Mouse (Mus musculus) erythroblast, adult 5-6 weeks (primary cell): ENCODE data around the gene Qsox1. TPM values are rescaled to one million over a fixed set of nuclear protein-coding genes. Genes with fewer than 3 reads are reported as not detected.
A peak's percentile ranks its signal among the peaks of the same experiment; 100 is the strongest.

Experiments
- ATAC-seq: replicated peaks from 2 replicates; pipeline ENCODE4 v1.8.0; 2016; ENCODE audit warnings: moderate number of reproducible peaks, mild to moderate bottlenecking, moderate TSS enrichment, inconsistent platforms; ENCODE audit not compliant: poor library complexity, low FRiP score, severe bottlenecking
- total RNA-seq, 2 experiments: library from RNA; stranded (forward) in 1 of 2; stranded (reverse) in 1 of 2; fragments of 150-400 nt in 1 of 2; fragments of 200-764, 138-1000 nt in 1 of 2; gene quantifications; 2 replicates each; pipeline versions ENCODE4 v1.2.3 to v1.2.4; 2015 to 2017; ENCODE audit warnings: low replicate concordance in 2 of 2

Qsox1 gene
- total RNA-seq (2015; ENCODE audit: low replicate concordance) = 1.5 and 4.2 TPM in 2 replicates
- total RNA-seq (2017; ENCODE audit: low replicate concordance) = 4.6 and 8.2 TPM in 2 replicates

DNA sequence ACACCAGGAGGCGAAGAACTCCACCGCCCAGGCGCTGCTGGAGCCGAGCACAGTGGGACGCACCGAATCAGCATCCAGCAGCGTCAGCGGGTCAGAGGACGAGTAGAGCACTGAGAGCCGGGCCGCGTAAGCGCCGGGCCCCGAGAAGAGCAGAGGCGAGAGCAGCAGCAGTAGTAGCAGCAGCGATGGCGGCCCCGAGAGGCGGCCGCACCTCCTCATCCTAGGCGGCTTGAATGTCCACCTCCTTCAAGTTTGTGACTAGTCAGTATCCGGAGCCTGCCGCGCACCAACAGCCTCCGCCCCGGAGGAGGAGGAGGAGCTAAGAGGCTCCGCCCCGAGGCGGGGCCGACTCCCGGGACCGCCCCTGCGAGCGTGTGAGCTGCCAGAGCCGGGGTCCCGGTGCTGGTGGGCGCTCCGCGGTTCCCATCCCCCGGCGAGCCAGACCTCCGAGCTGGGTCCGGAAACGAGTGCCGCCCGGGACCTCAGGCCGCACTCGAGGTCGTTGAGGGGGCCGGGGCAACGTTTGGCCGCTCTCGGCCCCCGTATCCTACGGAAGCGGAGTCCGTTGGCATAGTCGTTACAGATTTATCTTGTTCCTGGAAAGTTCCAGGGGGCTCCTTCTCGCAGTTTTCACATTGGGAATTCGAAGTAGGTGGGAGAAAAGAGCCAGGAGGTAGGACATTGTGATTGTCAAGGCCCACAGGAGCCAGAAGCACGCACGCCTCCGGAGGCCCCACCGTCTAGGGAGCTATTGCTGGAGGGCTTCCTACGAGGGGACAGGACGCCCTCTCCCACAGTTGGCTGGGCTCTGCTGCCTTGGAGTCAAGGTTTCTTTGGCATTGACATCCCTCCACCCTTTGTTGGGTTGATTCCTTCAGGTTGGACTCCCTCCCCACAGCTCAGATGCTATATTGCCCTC, at the start of gene Qsox1:
Gene Qsox1 (minus strand): TSS at position 309 of the 919 bp plus-strand sequence.
- ATAC-seq = peak; percentile 95

DNA sequence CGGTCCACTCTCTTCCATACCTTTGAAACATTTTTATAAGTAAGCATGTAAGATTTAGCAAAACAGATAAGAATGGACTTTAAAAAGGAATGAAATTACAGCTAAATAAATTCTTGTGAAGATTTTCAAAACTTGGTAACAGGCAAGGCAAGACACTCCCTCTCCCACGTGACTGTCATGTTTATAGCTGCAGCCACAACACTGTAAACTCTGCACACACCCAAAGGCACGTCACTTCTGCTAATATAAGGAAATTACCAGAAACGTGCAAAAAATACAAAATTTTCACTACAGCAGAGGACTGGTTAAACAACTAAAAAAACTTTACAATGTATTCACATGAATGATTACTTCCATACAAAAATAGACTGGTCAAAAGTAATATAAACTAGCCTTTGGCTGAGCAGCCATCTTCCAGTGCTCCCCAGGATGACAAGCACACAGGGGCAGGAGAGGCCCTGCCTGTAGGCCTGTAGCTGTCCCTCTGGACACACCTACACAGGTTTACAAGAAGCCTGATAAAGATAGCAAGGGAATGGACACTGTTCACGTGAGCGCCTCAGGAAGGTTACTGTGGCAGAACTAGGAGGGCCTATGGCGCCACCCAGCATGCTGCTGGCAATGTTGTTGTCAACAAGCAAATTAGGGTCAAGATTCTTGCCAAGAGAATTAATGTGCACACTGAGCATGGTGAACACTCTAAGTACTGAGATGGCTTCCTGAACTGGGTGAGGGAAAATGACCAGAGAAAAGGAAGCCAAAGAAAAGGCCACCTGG, 42.4 kb upstream of the Qsox1 start:
- no peak for ATAC-seq

DNA sequence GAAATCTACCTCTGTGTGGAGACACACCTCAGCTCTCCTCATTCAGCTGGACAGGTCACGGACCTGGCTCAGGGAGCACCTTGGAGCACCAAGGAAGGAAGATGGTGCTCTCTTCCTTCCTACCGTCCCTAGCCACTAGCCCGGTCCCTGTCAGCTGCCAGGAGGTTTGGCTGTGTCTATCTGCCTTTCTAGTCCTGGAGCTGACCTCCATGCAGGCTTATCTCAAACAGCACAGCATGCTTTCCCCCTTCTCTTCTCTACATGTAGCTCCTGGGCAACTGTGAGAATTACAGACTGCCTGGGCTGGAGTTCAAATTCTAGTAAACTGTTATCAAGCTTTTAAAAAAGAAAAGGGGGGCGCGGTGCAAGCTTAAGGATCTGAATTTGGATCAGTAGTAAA, 40.3 kb upstream of the Qsox1 start:
- 0 out of 2 replicates have a peak, but pooled peaks have one; percentile 57 for ATAC-seq

DNA sequence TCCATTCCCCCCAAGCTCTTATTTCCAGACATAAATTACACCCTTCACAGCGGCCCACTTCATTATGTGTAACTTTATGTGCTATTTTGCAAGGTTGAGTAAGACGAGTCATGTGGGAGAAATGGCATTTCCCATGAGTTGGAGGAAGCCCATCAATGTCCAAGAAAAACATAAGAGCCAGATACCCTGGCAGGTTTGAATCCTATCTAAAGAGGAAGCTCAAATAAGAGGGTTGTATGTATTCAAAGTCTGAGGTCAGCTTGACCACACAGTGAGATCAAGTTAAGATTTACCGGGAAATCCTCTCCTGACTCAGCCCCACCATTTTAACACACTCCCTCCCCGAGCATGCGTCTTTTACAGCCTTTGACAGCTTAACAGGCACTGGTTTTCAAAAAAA, 31.5 kb upstream of the Qsox1 start:
- no peak for ATAC-seq

DNA sequence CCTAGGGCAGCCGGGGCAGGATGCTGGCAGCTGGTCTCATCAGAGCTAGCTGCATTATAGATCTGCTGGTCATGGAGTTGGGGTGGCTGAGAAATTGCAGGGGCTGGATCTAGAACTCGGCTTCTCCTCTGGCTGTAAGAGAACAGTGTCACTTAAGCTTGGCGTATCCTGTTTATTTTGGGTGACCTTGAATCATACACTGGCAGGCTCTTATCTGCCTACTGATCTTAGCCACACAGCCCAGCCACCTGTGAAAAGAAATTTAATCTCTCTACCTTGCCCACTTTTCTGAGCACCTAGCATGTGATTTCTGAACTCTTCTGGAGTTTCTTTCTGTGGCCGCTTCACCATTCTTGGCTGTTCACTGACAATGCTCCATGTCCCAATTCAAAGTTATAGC, 30.8 kb upstream of the Qsox1 start:
- 0 out of 2 replicates have a peak, but pooled peaks have one; percentile 21 for ATAC-seq

DNA sequence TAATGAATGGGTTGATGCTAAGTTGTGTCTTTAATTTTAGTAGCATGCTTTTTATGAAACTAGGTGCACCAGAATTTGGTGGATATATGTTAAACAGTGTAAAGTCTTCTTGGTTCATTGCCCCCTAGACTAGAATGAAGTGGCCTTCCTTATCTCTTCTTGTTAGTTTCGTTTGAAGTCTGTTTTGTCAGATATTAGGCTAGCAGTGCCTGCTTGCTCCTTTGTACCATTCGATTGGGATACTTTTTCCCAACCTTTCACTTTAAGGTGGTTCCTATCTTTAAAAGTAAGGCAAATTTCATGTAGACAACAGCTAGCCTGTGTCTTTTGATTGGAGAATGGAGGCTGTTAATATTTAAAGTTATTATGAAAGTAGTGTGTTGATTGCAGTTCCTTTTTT, 23.0 kb upstream of the Qsox1 start:
- no peak for ATAC-seq

DNA sequence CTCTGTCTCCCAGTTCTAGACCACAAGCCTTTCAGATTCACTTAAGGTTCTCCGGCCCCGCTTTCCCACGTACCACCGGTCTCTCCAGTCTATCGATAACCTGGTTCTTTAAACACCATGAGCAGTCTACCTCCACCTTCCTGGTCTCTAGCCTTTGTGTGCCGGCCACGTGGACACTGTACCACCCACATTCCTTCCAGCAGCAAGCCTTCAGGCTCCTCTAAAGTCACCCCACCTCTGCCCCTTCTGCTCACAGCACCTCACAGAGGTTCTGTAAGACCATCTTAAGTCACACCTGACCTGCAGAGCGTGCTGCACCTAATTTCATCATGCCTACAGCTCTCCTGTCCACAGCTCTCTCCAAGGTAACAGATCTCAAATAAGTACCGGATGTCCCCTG, 20.9 kb upstream of the Qsox1 start:
- ATAC-seq = no peak

DNA sequence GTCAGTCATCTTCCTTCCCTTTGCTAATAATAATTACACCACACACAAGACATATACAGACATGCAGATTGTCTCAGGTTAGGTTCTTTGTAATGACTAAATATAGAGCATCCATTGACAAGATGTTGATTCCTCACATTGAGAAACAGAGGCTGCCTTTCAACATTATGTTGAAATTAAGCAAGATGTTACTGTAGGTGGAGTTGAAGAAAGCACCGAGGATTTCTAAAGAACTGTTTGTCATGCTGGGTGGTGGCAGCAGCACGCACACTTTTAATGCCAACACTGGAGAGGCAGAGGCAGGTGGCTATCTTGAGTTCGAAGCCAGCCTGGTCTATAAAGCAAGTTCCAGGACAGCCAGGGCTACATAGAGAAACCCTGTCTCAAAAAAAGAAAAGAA, 19.3 kb upstream of the Qsox1 start:
- ATAC-seq = no peak

DNA sequence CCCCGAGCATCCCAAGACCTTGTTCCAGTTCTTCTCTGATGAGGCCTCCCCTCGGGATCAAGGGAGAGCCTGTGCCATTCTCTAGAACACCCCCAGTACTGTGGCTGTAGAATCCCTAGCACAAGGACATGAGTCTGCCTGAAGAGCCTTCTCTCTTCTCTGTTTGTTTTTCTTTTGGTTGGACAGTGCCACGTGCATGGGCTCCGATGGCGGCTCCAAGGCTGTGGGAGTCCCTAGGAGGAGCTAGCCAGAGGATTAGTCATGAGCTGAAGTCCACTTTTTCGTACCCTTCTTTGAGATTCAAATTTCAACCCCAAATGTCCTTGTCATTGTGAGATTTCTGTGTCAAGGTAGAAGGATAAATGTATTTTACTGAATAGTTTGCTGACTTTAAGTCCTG, 18.2 kb upstream of the Qsox1 start:
- ATAC-seq = no peak

DNA sequence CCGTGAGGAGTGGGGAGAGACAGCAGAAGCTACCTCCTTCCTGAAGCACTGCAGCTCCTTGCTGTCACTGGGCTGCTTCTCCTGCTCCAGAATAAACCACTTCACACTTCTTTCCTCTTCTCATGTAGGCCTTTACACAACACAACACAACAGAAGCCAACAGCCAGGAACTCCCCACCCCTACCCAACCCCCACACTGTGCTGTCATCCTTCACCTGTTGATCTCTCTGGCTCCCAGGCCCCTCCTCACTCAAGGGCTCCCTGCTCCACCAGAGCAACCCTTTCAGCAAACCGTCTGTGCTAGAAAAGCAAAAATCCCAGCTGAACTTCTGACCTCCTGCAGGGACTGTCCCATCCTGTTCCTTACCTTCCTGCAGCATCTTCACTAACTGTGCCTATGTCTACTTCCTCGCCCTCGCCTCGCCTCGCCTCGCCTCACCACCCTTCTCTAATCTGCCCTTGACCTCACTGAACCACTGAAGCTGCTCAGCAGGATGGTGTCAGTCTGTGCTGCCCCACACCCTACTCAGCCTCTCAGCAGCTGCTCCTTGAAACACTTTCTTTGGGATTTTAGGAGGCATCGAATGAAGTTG, 15.1 kb upstream of the Qsox1 start:
- ATAC-seq = no peak

DNA sequence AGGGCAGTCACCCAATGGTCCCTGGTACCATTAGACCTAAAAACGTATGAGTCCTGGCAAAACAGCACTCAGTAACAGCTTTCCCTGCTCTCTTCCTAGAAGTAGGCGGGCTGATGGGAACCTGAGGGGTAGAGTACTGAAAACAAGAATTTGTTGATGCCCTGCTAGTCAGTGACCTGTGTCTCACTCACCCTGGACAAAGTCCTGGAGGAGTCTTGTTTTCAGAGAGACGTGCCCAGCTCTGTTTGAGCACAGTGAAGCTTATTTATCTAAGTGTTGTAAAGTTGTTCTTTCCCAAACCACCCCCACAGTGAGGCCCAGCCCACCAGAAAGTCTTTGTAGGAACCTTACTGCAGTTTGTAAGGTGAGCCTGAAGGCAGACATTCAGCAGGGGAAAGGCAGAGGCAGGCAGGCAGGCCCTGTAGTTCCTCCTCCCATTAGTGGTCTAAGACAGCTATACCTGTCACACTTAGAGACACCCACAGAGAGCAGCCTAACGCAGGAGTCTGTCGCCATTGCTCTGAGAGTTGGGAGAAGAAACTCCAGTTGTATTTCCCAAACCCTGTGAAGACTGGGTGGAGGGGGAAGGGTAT, 14.2 kb upstream of the Qsox1 start:
- ATAC-seq = no peak

DNA sequence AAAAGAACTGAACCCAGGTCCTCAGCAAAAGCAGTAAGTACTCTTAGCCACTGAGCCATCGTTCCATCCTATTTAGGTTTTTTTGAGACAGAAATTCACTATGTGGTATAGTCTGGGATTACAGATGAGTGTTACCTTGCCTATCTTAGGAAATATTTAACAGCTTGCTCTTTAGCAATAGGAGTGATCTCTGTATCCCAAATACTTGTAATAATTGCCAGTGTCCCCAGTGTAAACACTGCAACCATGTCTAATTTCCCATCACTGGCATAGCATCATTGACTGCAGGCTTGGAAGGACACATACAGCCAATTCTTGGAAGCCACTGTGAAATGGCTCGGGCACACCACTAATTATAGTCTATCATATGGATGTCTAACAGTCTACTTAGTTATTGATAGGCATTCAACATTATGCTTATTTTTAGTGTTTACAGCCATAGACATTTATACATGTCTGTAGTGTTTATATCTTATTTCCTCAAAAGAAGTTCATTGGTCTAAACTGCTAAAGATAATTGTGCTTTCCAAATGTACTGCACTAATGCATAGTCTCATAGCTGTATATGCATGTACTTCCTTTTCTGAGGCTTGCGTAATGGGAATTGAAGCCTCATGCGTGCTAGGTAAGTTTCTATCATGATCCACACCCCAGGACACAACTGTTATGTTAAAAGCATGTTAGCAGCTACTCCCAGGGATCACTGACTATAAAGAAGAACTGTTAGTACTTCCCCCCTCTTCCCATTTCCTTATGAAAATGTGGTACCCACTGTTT, 13.4 kb upstream of the Qsox1 start:
- no peak for ATAC-seq

DNA sequence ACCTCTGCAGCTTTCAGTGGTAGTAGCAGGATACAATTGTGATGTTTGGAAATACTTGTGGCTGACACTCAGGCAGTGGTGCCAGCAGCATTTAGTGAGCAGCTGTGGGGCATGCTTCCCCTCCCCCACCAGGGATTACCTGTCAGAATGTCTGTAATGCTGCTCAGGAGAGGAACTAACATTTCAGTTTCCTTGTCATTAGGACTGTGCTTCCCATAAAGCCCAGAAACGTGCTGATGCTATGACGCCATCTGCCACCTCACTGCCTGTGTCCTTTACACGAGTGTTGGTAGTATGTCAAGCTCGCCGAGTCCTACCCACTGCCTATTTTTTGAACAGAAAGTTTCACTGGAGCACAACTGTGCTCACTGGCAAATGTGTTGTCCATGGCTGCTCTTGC, 8.0 kb upstream of the Qsox1 start:
- ATAC-seq = no peak

DNA sequence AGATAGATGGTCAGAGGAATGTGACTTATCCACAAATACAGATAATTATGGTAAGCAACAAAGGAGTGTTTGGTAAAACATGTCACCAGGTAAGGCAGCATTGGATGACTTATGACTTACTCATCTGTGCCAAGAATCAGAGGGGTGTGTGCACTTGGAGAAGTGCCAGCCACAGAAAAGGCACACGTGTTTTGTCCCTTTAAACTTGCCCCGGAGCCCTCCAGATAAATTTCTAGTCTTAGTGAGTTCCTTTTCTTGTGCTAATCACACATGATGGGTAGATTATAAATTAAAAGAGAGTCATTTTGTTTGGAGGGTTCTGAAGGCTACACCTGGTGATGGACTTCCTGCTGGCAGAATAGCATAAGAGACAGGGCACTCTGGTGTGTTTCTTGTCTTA, 3.5 kb upstream of the Qsox1 start:
- ATAC-seq = no peak

DNA sequence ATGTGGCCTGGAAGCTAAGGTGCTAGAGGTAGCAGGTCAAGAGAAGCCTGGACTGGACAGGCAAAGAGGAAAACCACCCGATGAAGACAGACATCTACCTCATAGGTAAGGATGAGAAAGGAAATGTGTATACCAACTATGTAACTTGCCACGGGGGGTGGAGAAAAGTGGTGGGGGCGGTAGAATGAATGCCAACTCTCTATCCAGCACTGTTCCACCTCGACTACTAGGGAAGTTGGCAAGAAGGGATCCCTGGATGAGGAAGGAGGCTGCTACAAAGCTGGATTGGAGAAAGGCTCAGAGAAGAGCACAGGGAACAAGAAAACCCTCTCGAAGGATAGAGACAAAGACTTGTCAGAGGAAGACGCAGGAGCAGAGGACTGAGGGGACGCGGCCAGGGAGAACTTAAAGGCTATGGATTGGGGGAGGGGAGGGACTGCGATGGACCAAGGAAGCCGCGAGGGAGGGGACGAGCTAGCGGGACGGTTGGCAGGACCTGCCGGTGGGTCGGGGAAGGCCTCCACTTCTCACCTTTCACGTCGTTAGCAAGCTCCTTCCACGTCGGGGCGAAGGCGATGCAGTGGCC, 601 bp downstream of the Qsox1 start:
- ATAC-seq = no peak

DNA sequence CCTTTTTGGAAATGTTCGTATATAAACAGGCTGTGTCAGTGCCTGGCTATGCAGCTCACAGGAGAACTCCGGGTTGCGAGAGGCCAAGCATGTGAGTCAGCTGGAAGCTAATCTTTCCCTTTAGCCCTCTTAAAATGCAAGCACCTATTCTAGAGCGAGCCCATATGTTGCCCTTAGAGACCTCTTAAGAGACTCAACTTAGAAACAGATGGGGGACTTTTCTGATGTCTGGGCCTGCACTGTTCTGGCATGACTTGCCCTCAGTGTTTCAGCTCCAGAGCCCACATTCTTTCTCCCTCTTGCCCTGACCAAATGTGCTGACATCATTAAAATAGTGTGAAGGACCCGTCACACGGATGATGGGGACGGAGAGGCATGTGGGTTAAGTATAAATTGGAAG, 2.1 kb downstream of the Qsox1 start:
- no peak for ATAC-seq

DNA sequence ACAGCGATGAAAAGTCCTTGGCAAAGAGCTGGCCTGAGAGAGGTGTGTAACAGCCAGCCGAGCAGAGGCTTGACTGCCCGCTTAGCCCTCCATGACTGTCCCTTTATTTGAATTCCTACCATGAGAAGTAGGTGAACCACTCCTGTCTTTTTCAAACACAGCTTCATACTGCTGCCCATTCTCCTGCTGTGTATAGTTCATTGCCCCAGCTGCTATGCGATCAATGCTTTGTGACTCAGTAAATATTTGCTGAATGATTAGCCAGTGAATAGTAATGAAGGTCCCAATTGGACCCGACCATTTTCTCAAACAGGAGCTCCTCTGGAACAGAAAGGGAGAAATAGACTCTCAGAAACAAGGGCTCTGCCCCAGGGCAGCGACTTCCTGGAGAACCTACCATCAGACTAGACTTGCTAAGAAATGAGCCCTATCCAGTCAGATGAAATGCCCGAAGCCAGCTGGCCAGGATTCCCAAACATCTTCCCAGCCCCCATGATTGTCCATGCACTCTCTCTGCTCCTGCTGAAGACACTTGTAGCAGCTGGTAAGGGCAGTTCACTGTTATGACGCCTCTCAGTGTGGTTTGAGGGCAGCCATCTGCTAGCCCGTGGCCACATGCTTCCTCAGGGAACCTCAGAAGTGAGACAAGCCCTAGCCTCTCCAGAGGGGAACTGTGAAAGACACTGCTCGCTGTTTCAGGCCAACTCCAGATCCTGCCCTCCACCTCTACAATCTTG, 2.8 kb downstream of the Qsox1 start:
- ATAC-seq = no peak

DNA sequence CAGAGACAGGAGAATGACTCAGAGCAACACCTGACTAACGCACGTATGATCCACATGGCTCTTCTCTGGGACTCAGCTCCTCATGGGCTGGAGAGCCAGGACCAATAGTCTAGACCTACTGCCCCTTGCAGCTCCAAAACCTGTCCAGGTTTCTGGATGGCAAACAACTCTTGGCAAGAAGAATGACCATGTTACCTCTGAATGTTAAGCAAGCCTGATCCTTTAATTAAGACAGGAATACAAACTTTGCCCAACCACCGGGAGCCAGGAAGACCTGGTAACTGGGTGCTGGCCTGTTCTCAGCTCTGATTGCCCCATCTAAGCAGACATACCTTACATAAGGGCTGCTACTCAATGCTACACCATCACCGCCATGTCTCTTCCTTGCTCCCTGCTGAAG, 4.4 kb downstream of the Qsox1 start:
- ATAC-seq = no peak
